Mouse (Mus musculus): ENCODE data around the gene Nr4a2. TPM values are rescaled to one million over a fixed set of nuclear protein-coding genes. Genes with fewer than 3 reads are reported as not detected.

The Nr4a2 gene
- total and polyA plus RNA-seq, 3 experiments: 0.82 to 2.3 (median 1.8) TPM

GRCm38 (mm10) chr2:57117201-57117951 is 6.4 kb downstream of the Nr4a2 start:
- peaks cover 9% of the 10 kb centered on the region for H3K79me2 ChIP-seq (replicated peaks; ENCODE audit: control insufficient read depth, extremely low read depth, insufficient read depth, poor library complexity, severe bottlenecking)
- H3K9ac ChIP-seq (ENCODE audit: insufficient read depth, low read depth): peak overlapping the region; percentile 90
- dilution Hi-C loops (cut with MboI; ENCODE audit: extremely low pct_ligation_motif_present, extremely low pct_unique_long_range_greater_than_20kb, low sequenced_read_pairs): no loop called here
- H3K9me3 ChIP-seq (replicated peaks; ENCODE audit: low read length): peaks cover 19% of the 10 kb centered on the region
- H3K4me1 ChIP-seq (ENCODE audit: control insufficient read depth in 1 of 2, insufficient read depth in 2 of 2): peaks cover 0 to 18% of the 10 kb centered on the region in 2 experiments; a peak in 2 of 4 replicates
- peak overlapping the region; percentile 54; the same call in 1 of the 2 replicates for H3K27ac ChIP-seq (ENCODE audit: insufficient read depth, low read depth)
- peaks cover 0 to 12% of the 10 kb centered on the region in 2 experiments for H3K36me3 ChIP-seq (replicated peaks in 1 of 2; ENCODE audit: control insufficient read depth in 1 of 2, insufficient read depth in 1 of 2, low read length in 1 of 2)
- DNase-seq (ENCODE audit: extremely low read depth): peak; percentile 89
- peak overlapping the region; percentile 98 for H3K4me2 ChIP-seq (ENCODE audit: insufficient read depth, low read depth, poor library complexity, severe bottlenecking)
- peak overlapping the region; percentile 57 to 76 (median 58) for H3K4me3 ChIP-seq (replicated peaks in 1 of 3; ENCODE audit: low read depth in 2 of 3, low read length in 2 of 3, poor library complexity in 1 of 3)
- in situ Hi-C loops (cut with MboI; ENCODE audit: low pct_ligation_motif_present, low pct_unique_long_range_greater_than_20kb, low sequenced_read_pairs): loop anchor here (25.0 kb wide), 1 partner anchor 245 kb away; no protein-coding TSS in a partner anchor
- H3K27me3 ChIP-seq (replicated peaks): no peaks in the 10 kb centered on the region
- peak; percentile 15 to 65; a peak in 3 of 4 replicates for TF ChIP-seq CTCF (conservative IDR thresholded peaks at IDR 0.05 in 1 of 2, IDR thresholded peaks at IDR 0.05 in 1 of 2; ENCODE audit: low read depth in 2 of 2, low read length in 2 of 2)
- 0 out of 2 replicates have a peak, but pooled peaks have one; percentile 40 for TF ChIP-seq TCF12 (IDR thresholded peaks at IDR 0.05; ENCODE audit: low read depth, low read length)
- no peak for TF ChIP-seq ZMIZ1 (IDR thresholded peaks at IDR 0.05; ENCODE audit: low read depth, low read length)
- 0 out of 2 replicates have a peak, but pooled peaks have one; percentile 34 for TF ChIP-seq EP300 (IDR thresholded peaks at IDR 0.05; ENCODE audit: low read length)
- TF ChIP-seq POLR2A (IDR thresholded peaks at IDR 0.05; ENCODE audit: low read depth, low read length): 0 out of 2 replicates have a peak, but pooled peaks have one; percentile 19
- no peak for TF ChIP-seq E2F4 (IDR thresholded peaks at IDR 0.05; ENCODE audit: insufficient replicate concordance, low read depth, low read length)
- peak; percentile 75 for TF ChIP-seq MAX (IDR thresholded peaks at IDR 0.05; ENCODE audit: low read length)
- TF ChIP-seq JUND (conservative IDR thresholded peaks at IDR 0.05; ENCODE audit: low read depth, low read length): no peak
- TF ChIP-seq SMC3 (IDR thresholded peaks at IDR 0.05; ENCODE audit: low read depth, low read length): peak; percentile 53
- TF ChIP-seq NELFE (IDR thresholded peaks at IDR 0.05; ENCODE audit: low read depth, low read length): 0 out of 2 replicates have a peak, but pooled peaks have one; percentile 31
- peak; percentile 49 for TF ChIP-seq ZNF384 (IDR thresholded peaks at IDR 0.05; ENCODE audit: low read depth, low read length)
- 0 out of 2 replicates have a peak, but pooled peaks have one; percentile 53 for TF ChIP-seq MXI1 (IDR thresholded peaks at IDR 0.05; ENCODE audit: low read depth, low read length)
- no peak for TF ChIP-seq KAT2A (IDR thresholded peaks at IDR 0.05; ENCODE audit: insufficient replicate concordance, low read length)
- TF ChIP-seq MEF2A (IDR thresholded peaks at IDR 0.05; ENCODE audit: borderline replicate concordance, low read depth, low read length): no peak
- TF ChIP-seq ZKSCAN1 (IDR thresholded peaks at IDR 0.05; ENCODE audit: borderline replicate concordance, low read depth, low read length): no peak
- 0 out of 2 replicates have a peak, but pooled peaks have one; percentile 39 for TF ChIP-seq TBP (conservative IDR thresholded peaks at IDR 0.05; ENCODE audit: low read depth, low read length)
- TF ChIP-seq RCOR1 (conservative IDR thresholded peaks at IDR 0.05; ENCODE audit: low read depth, low read length): no peak
- TF ChIP-seq GABPA (IDR thresholded peaks at IDR 0.05; ENCODE audit: insufficient replicate concordance, low read depth, low read length): no peak
- TF ChIP-seq BHLHE40 (IDR thresholded peaks at IDR 0.05; ENCODE audit: low read depth, low read length): peak; percentile 90
- no peak for TF ChIP-seq JUN (IDR thresholded peaks at IDR 0.05; ENCODE audit: insufficient read depth, low read depth, low read length)
- peak; percentile 75; the same call in 1 of the 2 replicates for TF ChIP-seq MAZ (IDR thresholded peaks at IDR 0.05; ENCODE audit: low read depth, low read length)
- peak; percentile 73 for TF ChIP-seq POLR2AphosphoS2 (IDR thresholded peaks at IDR 0.05; ENCODE audit: low read depth, low read length)
- TF ChIP-seq CHD1 (IDR thresholded peaks at IDR 0.05; ENCODE audit: low read depth, low read length): 0 out of 2 replicates have a peak, but pooled peaks have one; percentile 36
- peak; percentile 34; the same call in 1 of the 2 replicates for TF ChIP-seq HCFC1 (IDR thresholded peaks at IDR 0.05; ENCODE audit: low read depth, low read length)
- peak; percentile 27; the same call in 1 of the 2 replicates for TF ChIP-seq ELF1 (IDR thresholded peaks at IDR 0.05; ENCODE audit: low read depth, low read length)
- TF ChIP-seq NRF1 (IDR thresholded peaks at IDR 0.05; ENCODE audit: low read depth, low read length): no peak
- peak; percentile 47; the same call in 1 of the 2 replicates for TF ChIP-seq SIN3A (IDR thresholded peaks at IDR 0.05; ENCODE audit: low read length)
- peak; percentile 45 for TF ChIP-seq RAD21 (IDR thresholded peaks at IDR 0.05; ENCODE audit: low read depth, low read length)
- TF ChIP-seq UBTF (IDR thresholded peaks at IDR 0.05; ENCODE audit: low read depth, low read length): 0 out of 2 replicates have a peak, but pooled peaks have one; percentile 53
- TF ChIP-seq MYC (IDR thresholded peaks at IDR 0.05; ENCODE audit: low read depth, low read length): 0 out of 2 replicates have a peak, but pooled peaks have one; percentile 63
- TF ChIP-seq PAX5 (IDR thresholded peaks at IDR 0.05; ENCODE audit: low read length): no peak
- no peak for TF ChIP-seq MAFK (IDR thresholded peaks at IDR 0.05; ENCODE audit: insufficient replicate concordance, low read length)
- TF ChIP-seq USF1 (IDR thresholded peaks at IDR 0.05; ENCODE audit: low read depth, low read length): no peak
- TF ChIP-seq ZC3H11A (IDR thresholded peaks at IDR 0.05; ENCODE audit: low read depth, low read length): no peak
- peak; percentile 50; the same call in 1 of the 2 replicates for TF ChIP-seq IRF4 (IDR thresholded peaks at IDR 0.05; ENCODE audit: low read depth, low read length)
- TF ChIP-seq ETS1 (conservative IDR thresholded peaks at IDR 0.05; ENCODE audit: low read depth, low read length): no peak; the same call in 1 of the 2 replicates
- TF ChIP-seq USF2 (conservative IDR thresholded peaks at IDR 0.05; ENCODE audit: low read depth, low read length): no peak

Measured in CH12.LX (cell line).